Mouse (Mus musculus) T-helper 1 cell (primary cell): ENCODE data around the gene Tiam1.

ENCODE experiments used
- in situ Hi-C: fragments of 300-600 bp; cut with MboI, MseI; formaldehyde crosslinking; loops from one replicate; pipeline ENCODE4 v1.15.1; 2025; ENCODE audit warnings: high pct_unique_total_duplicates

Tiam1 gene

GRCm38 (mm10) chr16:89960186-89960878, 183.2 kb downstream of the Tiam1 start:
- in situ Hi-C loops, result no loop called here

- in situ Hi-C loops, result no loop called here
These were observed 184.6 kb downstream of the Tiam1 start for GRCm38 (mm10) chr16:89958982-89959381.

GRCm38 (mm10) chr16:89958030-89958429, 185.5 kb downstream of the Tiam1 start:
- in situ Hi-C loops, result no loop called here

GRCm38 (mm10) chr16:89954525-89954924, 189.0 kb downstream of the Tiam1 start:
- in situ Hi-C loops, result no loop called here

GRCm38 (mm10) chr16:89954114-89954513, 189.5 kb downstream of the Tiam1 start:
- in situ Hi-C loops, result no loop called here

GRCm38 (mm10) chr16:89952821-89953220, 190.7 kb downstream of the Tiam1 start:
- in situ Hi-C loops, result no loop called here

- in situ Hi-C loops, result no loop called here
These were observed 192.8 kb downstream of the Tiam1 start for GRCm38 (mm10) chr16:89950754-89951153.

- in situ Hi-C loops, result no loop called here
These were observed 193.3 kb downstream of the Tiam1 start for GRCm38 (mm10) chr16:89950251-89950650.

GRCm38 (mm10) chr16:89948040-89948439, 195.5 kb downstream of the Tiam1 start:
- in situ Hi-C loops, result loop anchor here (5.0 kb wide), 1 partner anchor 214 kb away; no protein-coding TSS in a partner anchor

- in situ Hi-C loops, result loop anchor here (5.0 kb wide), 1 partner anchor 215 kb away; no protein-coding TSS in a partner anchor
These were observed 196.8 kb downstream of the Tiam1 start for GRCm38 (mm10) chr16:89946816-89947215.

GRCm38 (mm10) chr16:89944604-89945283, 198.8 kb downstream of the Tiam1 start:
- in situ Hi-C loops, result loop anchor here (5.0 kb wide), 1 partner anchor 218 kb away; no protein-coding TSS in a partner anchor

- in situ Hi-C loops, result no loop called here
These were observed 199.5 kb downstream of the Tiam1 start for GRCm38 (mm10) chr16:89944050-89944449.

- in situ Hi-C loops, result no loop called here
These were observed 200.2 kb downstream of the Tiam1 start for GRCm38 (mm10) chr16:89943267-89943971.

- in situ Hi-C loops, result no loop called here
These were observed 202.9 kb downstream of the Tiam1 start for GRCm38 (mm10) chr16:89940696-89941095.

GRCm38 (mm10) chr16:89938277-89938676, 205.3 kb downstream of the Tiam1 start:
- in situ Hi-C loops, result no loop called here

GRCm38 (mm10) chr16:89936571-89936970, 207.0 kb downstream of the Tiam1 start:
- in situ Hi-C loops, result no loop called here

GRCm38 (mm10) chr16:89935398-89935797, 208.2 kb downstream of the Tiam1 start:
- in situ Hi-C loops, result no loop called here

GRCm38 (mm10) chr16:89934616-89935015, 209.0 kb downstream of the Tiam1 start:
- in situ Hi-C loops, result no loop called here

- in situ Hi-C loops, result no loop called here
These were observed 209.6 kb downstream of the Tiam1 start for GRCm38 (mm10) chr16:89933976-89934375.

- in situ Hi-C loops, result no loop called here
These were observed 215.0 kb downstream of the Tiam1 start for GRCm38 (mm10) chr16:89928611-89929010.

- in situ Hi-C loops, result no loop called here
These were observed 219.2 kb downstream of the Tiam1 start for GRCm38 (mm10) chr16:89924249-89924890.

- in situ Hi-C loops, result no loop called here
These were observed 220.3 kb downstream of the Tiam1 start for GRCm38 (mm10) chr16:89923311-89923710.
